Mouse (Mus musculus) limb, embryonic 15.5 days (tissue): ENCODE measurements around the gene Pusl1. TPM values are rescaled to one million over a fixed set of nuclear protein-coding genes. Genes with fewer than 3 reads are reported as not detected.
A peak's percentile ranks its signal among the peaks of the same experiment; 100 is the strongest.

ENCODE experiments used
- ATAC-seq: fragments of 200-750 bp; cut with Nextera tagmentation; 2 replicates; pipeline ENCODE4 v1.8.0; 2017; ENCODE audit warnings: low read depth, moderate TSS enrichment; ENCODE audit not compliant: insufficient number of reproducible peaks, low FRiP score, low TSS enrichment
- H3K27ac ChIP-seq: fragments of 300-500 bp; sonication (generic); 2 replicates; pipeline ENCODE4 v1.5.1; 2015; ENCODE audit warnings: moderate library complexity, mild to moderate bottlenecking, inconsistent platforms
- H3K27me3 ChIP-seq: fragments of 300-500 bp; sonication (generic); 2 replicates; pipeline ENCODE4 v1.6.1; 2015; ENCODE audit warnings: inconsistent platforms
- H3K36me3 ChIP-seq: fragments of 300-500 bp; sonication (generic); 2 replicates; pipeline ENCODE4 v1.6.1; 2015; ENCODE audit warnings: inconsistent platforms
- H3K4me1 ChIP-seq: fragments of 300-500 bp; sonication (generic); 2 replicates; pipeline ENCODE4 v1.6.1; 2015; ENCODE audit warnings: inconsistent platforms
- H3K4me2 ChIP-seq: fragments of 300-500 bp; sonication (generic); 2 replicates; pipeline ENCODE4 v1.6.1; 2015; ENCODE audit warnings: mild to moderate bottlenecking, inconsistent platforms
- H3K4me3 ChIP-seq: fragments of 300-500 bp; sonication (generic); 2 replicates; pipeline ENCODE4 v1.5.1; 2015; ENCODE audit warnings: mild to moderate bottlenecking, inconsistent platforms
- H3K9ac ChIP-seq: fragments of 300-500 bp; sonication (generic); 2 replicates; pipeline ENCODE4 v1.6.1; 2015; ENCODE audit warnings: inconsistent platforms
- H3K9me3 ChIP-seq: fragments of 300-500 bp; sonication (generic); 2 replicates; pipeline ENCODE4 v1.6.1; 2016; ENCODE audit warnings: inconsistent platforms
- WGBS: fragments of 180-500 bp; shearing (Covaris S2); methylation state at CpG from one replicate; pipeline ENCODE4 v1.1.7; 2015; 5-methylcytosine and 5-hydroxymethylcytosine counted together
- polyA plus RNA-seq: library from polyadenylated mRNA; unstranded; fragments of >200 nt; fragmentation: Nextera tagmentation; extraction: Ambion mirVana; gene quantifications from 2 replicates; pipeline ENCODE4 v1.2.1, GENCODE M21; 2015

Pusl1 gene
- polyA plus RNA-seq, 1 experiment from 2014 or later, result 61.8 TPM

GRCm38 (mm10) chr4:155896461-155896860, 4.9 kb upstream of the Pusl1 start:
- no peak overlapping the region for H3K9ac ChIP-seq
- no peak for ATAC-seq
- H3K27ac ChIP-seq, result no peak overlapping the region
- no peak overlapping the region for H3K4me3 ChIP-seq
- no peaks in the 10 kb centered on the region for H3K9me3 ChIP-seq
- 98% methylated on average over 12 of the region's 12 CpGs for WGBS
- no peak overlapping the region for H3K4me2 ChIP-seq
- H3K27me3 ChIP-seq, result no peaks in the 10 kb centered on the region
- H3K4me1 ChIP-seq, result peaks cover 37% of the 10 kb centered on the region
- H3K36me3 ChIP-seq, result peaks cover 48% of the 10 kb centered on the region

DNA sequence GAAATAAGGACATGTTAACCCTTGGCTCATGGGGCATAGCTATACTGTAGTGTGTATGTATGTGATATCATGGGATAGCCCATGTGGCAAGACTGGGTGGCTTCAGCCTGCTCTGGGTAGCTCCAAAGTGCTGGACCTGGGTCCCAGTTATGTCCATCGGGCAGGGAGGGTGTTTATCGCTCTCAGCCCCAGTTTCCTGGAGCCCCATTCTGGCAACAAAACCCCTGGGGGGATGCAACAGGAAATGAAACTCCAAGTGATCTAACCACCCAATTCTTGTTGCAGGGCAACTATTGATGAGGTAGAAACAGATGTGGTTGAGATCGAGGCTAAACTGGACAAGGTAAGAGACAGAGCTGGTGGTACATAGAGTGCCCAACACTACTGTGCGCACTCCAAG, 4.2 kb upstream of the Pusl1 start:
- Histone ChIP-seq H3K9me3 (no peaks in the 10 kb centered on the region), H3K4me2 (no peak overlapping the region), H3K4me3 (no peak overlapping the region), H3K4me1 (peaks cover 36% of the 10 kb centered on the region), H3K27me3 (no peaks in the 10 kb centered on the region), H3K27ac (no peak overlapping the region), H3K9ac (no peak overlapping the region), H3K36me3 (peaks cover 42% of the 10 kb centered on the region)
- ATAC-seq, result no peak
- WGBS, result 88% methylated on average over 4 of the region's 4 CpGs

GRCm38 (mm10) chr4:155895216-155895615, 3.6 kb upstream of the Pusl1 start:
- Histone ChIP-seq H3K4me3 (no peak overlapping the region), H3K4me1 (peaks cover 42% of the 10 kb centered on the region), H3K4me2 (peak overlapping the region; percentile 85; the same call in 1 of the 2 replicates), H3K9ac (no peak overlapping the region), H3K27ac (peak overlapping the region; percentile 17), H3K27me3 (no peaks in the 10 kb centered on the region), H3K36me3 (peaks cover 36% of the 10 kb centered on the region), H3K9me3 (no peaks in the 10 kb centered on the region)
- no peak for ATAC-seq
- 38% methylated on average over 6 of the region's 6 CpGs for WGBS

DNA sequence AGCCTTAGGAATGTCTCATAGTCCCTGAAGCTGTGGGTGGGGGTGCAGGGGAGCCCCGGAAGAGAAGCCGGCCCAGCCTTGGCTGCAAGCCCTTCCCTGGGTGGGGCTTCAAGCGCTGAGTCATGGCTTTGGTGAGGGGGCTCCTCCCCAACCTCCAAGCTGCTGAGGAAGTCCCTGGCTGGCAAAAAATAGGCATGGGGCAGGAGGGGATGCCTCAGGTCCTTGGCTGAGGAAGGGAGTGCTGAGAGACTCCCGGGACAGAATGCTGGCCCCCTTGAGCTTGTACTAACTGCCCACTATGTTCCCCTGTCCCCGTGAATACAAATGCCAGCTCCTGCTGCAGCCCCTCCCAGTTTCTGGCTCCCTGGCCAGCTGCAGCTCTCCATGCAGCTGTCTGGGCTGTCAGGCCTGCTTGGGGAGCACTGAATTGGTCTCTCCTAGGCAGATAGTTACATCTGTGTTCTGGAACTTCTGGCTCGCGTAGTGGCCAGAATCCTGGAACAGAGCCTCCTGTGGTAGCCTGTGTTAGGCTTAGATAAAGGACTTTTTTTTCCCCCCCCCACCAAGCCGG, 2.8 kb upstream of the Pusl1 start:
- Histone ChIP-seq H3K4me3 (peak overlapping the region; percentile 92), H3K9ac (no peak overlapping the region), H3K4me2 (peak overlapping the region; percentile 85), H3K4me1 (peaks cover 46% of the 10 kb centered on the region), H3K36me3 (peaks cover 33% of the 10 kb centered on the region), H3K27ac (peak overlapping the region; percentile 17), H3K27me3 (no peaks in the 10 kb centered on the region), H3K9me3 (no peaks in the 10 kb centered on the region)
- no peak for ATAC-seq
- WGBS, result 19% methylated on average over 8 of the region's 8 CpGs

GRCm38 (mm10) chr4:155893212-155893690, 1.7 kb upstream of the Pusl1 start:
- Histone ChIP-seq H3K36me3 (peaks cover 33% of the 10 kb centered on the region), H3K27me3 (no peaks in the 10 kb centered on the region), H3K27ac (no peak overlapping the region), H3K9me3 (no peaks in the 10 kb centered on the region), H3K4me3 (peak overlapping the region; percentile 92), H3K4me2 (peak overlapping the region; percentile 85), H3K4me1 (peaks cover 47% of the 10 kb centered on the region), H3K9ac (0 out of 2 replicates have a peak overlapping the region, but pooled peaks have one; percentile 20)
- ATAC-seq, result no peak
- 65% methylated on average over 8 of the region's 8 CpGs for WGBS

DNA sequence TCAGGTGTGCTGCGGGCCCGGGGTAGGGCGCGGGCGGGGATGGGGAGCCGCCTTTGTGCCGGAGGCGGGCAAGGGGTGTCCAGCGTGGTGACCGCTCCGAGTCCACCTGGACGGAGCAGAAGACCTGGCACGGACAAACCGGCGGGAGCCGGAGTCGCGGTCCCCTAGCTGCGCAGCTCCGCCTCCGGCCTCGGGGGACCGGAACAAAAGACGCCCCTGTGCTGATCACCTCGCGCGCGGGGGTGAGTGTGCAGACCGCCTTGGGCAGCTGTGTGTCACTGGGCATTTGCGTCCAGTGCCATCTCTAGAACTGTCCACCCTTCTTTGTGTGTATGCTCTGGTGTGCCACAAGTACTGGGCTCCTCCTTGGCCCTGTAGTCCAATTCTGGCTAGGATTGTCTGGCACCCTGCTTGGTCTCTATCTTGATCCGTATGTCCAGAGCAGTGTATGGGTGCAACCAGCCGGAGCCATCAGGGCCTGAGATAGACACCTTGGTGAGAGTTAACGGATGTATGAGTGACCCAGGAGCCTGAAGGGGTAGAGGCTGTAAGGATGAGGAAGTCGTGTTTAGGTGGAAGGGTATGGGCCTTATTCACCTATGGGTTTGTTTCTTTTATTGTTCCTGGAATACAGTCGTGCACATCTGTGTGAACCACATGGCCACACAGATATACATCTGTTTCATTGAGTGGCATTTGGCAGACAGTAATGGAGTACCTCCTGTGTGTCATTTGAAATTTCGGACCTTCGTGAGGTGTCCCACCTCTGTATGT, 1.0 kb upstream of the Pusl1 start:
- ATAC-seq, result no peak
- peak overlapping the region; percentile 87 for H3K9ac ChIP-seq
- peak overlapping the region; percentile 98 for H3K27ac ChIP-seq
- peaks cover 47% of the 10 kb centered on the region for H3K4me1 ChIP-seq
- H3K4me3 ChIP-seq, result peak overlapping the region; percentile 92
- H3K9me3 ChIP-seq, result no peaks in the 10 kb centered on the region
- peak overlapping the region; percentile 85 for H3K4me2 ChIP-seq
- no peaks in the 10 kb centered on the region for H3K27me3 ChIP-seq
- 3% methylated on average over 37 of the region's 37 CpGs for WGBS
- H3K36me3 ChIP-seq, result peaks cover 36% of the 10 kb centered on the region

GRCm38 (mm10) chr4:155892017-155892416, 436 bp upstream of the Pusl1 start:
- peak; percentile 82 for ATAC-seq
- H3K9me3 ChIP-seq, result no peaks in the 10 kb centered on the region
- peak overlapping the region; percentile 85 for H3K4me2 ChIP-seq
- peaks cover 40% of the 10 kb centered on the region for H3K36me3 ChIP-seq
- H3K4me3 ChIP-seq, result peak overlapping the region; percentile 92
- peak overlapping the region; percentile 98 for H3K27ac ChIP-seq
- peaks cover 47% of the 10 kb centered on the region for H3K4me1 ChIP-seq
- WGBS, result under 1% methylated on average over 54 of the region's 56 CpGs
- peak overlapping the region; percentile 87 for H3K9ac ChIP-seq
- H3K27me3 ChIP-seq, result no peaks in the 10 kb centered on the region

GRCm38 (mm10) chr4:155891011-155891471, 540 bp downstream of the Pusl1 start:
- peaks cover 47% of the 10 kb centered on the region for H3K4me1 ChIP-seq
- H3K4me3 ChIP-seq, result peak overlapping the region; percentile 92
- ATAC-seq, result no peak
- no peaks in the 10 kb centered on the region for H3K27me3 ChIP-seq
- H3K36me3 ChIP-seq, result peaks cover 41% of the 10 kb centered on the region
- peak overlapping the region; percentile 85 for H3K4me2 ChIP-seq
- H3K9me3 ChIP-seq, result no peaks in the 10 kb centered on the region
- 0% methylated on average over 34 of the region's 34 CpGs for WGBS
- peak overlapping the region; percentile 87 for H3K9ac ChIP-seq
- H3K27ac ChIP-seq, result 0 out of 2 replicates have a peak overlapping the region, but pooled peaks have one; percentile 98

DNA sequence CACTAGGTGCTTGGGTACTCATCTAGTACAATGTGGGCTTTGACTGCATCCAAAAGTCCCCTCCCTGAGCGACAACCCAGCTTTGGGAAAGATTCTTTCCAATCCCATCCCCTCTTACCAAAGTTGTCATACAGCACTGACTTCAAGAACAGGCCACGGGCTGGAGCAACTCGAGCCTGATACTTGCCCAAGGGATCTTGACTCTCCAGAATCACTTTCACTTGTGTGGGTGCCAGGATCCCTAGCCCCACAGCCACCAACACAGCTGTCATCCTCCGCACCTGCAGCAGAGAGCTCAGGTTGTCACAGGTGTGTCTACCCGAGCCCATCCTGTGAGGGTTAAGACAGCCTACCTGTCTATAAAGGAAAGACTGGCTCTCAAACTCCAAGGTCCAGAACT, 2.3 kb downstream of the Pusl1 start:
- peaks cover 32% of the 10 kb centered on the region for H3K4me1 ChIP-seq
- WGBS, result 79% methylated on average over 5 of the region's 5 CpGs
- H3K9ac ChIP-seq, result no peak overlapping the region
- no peak overlapping the region for H3K4me2 ChIP-seq
- no peaks in the 10 kb centered on the region for H3K27me3 ChIP-seq
- no peaks in the 10 kb centered on the region for H3K9me3 ChIP-seq
- no peak for ATAC-seq
- H3K4me3 ChIP-seq, result no peak overlapping the region
- H3K36me3 ChIP-seq, result peaks cover 52% of the 10 kb centered on the region
- H3K27ac ChIP-seq, result no peak overlapping the region

DNA sequence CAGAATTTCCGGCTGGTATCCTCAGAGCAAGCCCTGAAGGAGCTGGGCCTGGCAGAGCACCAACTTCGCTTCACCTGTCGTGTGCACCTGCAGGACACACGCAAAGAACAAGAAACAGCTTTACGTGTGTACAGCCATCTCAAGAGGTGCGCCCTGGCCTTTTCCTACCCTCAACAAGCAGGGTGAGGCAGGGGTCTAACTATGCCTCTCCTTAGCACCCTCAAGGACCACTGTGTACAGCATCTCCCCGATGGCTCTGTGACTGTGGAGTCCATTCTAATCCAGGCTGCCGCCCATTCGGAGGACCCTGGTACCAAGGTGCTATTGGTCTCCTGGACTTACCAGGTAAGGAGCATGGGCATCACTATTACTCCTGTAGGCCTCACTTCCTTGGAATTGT, 3.4 kb downstream of the Pusl1 start:
- Histone ChIP-seq H3K27me3 (no peaks in the 10 kb centered on the region), H3K9me3 (no peaks in the 10 kb centered on the region), H3K9ac (no peak overlapping the region), H3K4me1 (peaks cover 20% of the 10 kb centered on the region), H3K27ac (no peak overlapping the region), H3K4me3 (no peak overlapping the region), H3K4me2 (no peak overlapping the region), H3K36me3 (peaks cover 63% of the 10 kb centered on the region)
- no peak for ATAC-seq
- WGBS, result 89% methylated on average over 9 of the region's 9 CpGs

DNA sequence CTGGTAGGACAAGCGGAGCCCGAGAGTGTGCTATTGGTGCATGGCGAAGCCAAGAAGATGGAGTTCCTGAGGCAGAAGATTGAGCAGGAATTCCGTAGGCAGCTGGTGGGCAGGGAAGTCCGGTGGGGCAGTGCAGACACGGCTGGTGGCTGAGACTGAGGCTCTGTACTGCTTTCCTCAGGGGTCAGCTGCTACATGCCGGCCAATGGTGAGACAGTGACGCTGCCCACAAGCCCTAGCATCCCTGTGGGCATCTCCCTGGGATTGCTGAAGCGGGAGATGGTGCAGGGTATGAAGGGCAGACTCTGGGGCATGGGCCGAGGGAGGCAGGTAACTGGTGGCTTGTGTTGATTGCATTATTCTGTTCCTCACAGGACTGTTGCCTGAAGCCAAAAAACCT, 3.9 kb downstream of the Pusl1 start:
- H3K4me2 ChIP-seq, result no peak overlapping the region
- 88% methylated on average over 10 of the region's 10 CpGs for WGBS
- peaks cover 15% of the 10 kb centered on the region for H3K4me1 ChIP-seq
- H3K27ac ChIP-seq, result no peak overlapping the region
- H3K36me3 ChIP-seq, result peaks cover 63% of the 10 kb centered on the region
- no peak overlapping the region for H3K9ac ChIP-seq
- no peak overlapping the region for H3K4me3 ChIP-seq
- no peaks in the 10 kb centered on the region for H3K27me3 ChIP-seq
- no peaks in the 10 kb centered on the region for H3K9me3 ChIP-seq
- ATAC-seq, result no peak

DNA sequence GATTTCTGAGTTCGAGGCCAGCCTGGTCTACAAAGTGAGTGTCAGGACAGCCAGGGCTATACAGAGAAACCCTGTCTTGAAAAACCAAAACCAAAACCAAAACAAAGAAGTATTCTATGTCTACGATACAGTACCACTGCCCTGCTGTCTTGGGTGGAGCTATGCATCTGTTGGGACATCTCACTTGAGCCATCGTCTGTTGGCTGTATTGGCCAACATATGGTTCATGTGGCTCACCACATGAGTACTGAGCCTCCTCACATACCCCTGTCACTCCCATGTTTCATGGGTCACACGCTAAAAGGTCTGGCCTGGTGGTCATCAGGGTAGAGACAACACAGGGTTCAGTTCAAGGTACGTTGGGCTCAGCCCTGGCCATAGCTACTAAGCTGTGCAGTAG, 5.3 kb downstream of the Pusl1 start:
- Histone ChIP-seq H3K27me3 (no peaks in the 10 kb centered on the region), H3K4me1 (peaks cover 13% of the 10 kb centered on the region), H3K9me3 (no peaks in the 10 kb centered on the region), H3K4me2 (no peak overlapping the region), H3K27ac (no peak overlapping the region), H3K36me3 (peaks cover 63% of the 10 kb centered on the region), H3K9ac (no peak overlapping the region), H3K4me3 (no peak overlapping the region)
- WGBS, result 91% methylated on average over 5 of the region's 5 CpGs
- no peak for ATAC-seq
